Mouse (Mus musculus): ENCODE results near the gene Ttll4.
A peak's percentile ranks its signal among the peaks of the same experiment; 100 is the strongest.

Gene Ttll4

DNA sequence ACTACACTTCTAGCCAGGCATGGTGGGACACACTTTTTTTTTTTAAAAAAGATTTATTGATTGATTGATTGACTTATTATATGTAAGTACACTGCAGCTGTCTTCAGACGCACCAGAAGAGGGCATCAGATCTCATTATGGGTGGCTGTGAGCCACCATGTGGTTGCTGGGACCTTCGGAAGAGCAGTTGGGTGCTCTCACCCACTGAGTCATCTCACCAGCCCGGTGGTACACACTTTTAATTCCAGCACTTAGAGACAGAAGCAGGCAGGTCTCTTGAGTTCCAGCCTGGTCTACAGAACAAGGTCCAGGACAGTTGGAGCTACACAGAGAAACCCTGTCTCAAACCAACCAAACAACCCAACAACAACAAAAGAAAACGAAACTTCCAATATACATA is 50.5 kb downstream of the Ttll4 start:
- no peak for DNase-seq (ENCODE audit: low spot score in 2 of 2)

DNA sequence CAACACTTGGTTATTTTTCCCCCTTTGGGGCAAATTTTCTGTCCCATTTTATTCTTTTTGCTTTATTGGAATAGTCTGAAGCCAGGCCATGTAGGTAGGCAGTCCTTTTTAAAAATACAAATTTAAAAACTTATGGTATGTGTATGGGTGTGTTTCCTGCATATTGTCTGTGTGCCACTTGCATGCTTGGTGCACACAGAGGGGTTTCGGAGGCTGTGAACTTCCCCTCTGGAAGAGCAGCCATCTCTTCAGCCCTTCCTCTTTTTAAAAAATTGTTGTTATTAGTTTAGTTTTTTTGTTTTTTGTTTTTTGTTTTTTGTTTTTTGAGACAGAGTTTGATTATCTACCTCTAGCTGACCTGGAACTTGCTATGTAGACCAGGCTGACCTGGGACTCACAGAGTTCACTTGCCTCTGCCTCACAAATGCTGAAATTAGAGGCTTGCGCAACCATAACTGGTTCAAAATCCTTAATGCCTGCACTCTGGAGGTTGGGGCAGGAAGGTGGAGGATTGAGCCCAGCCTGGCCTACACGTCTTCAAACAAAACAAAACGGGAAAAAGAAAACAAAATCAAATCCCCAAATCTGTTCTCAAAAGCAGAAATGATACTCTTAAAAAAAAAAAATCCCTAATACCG is 51.0 kb downstream of the Ttll4 start:
- no peak for DNase-seq (ENCODE audit: low spot score in 2 of 2)

GRCm38 (mm10) chr1:74713099-74713858 is 51.7 kb downstream of the Ttll4 start, which contains the start of gene Cyp27a1:
Gene Cyp27a1, plus strand, starts transcription at chr1:74713574.
- peak; percentile 64 to 69 for DNase-seq (ENCODE audit: low spot score in 2 of 2)

GRCm38 (mm10) chr1:74713859-74714730 is 52.5 kb downstream of the Ttll4 start:
- no peak for DNase-seq (ENCODE audit: low spot score in 2 of 2)

DNA sequence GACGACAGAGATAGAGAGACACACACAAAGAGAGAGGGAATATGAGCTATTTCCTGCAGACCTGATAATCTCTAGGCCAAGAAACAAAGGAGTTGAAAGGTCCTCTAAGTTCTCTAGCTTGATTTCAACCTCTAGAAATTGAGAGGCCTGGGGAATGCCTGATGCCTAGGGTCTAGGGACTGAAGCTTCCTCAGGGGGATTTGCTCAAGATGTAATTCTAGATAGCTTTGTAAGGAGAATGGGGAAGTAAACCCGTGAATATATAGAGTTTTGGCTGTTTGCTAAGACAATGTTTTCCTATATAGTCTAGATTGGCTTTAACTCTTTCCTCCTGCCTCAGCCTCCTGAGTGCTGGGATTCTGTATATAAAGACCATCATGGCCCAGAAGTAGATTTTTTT is 53.4 kb downstream of the Ttll4 start:
- no peak for DNase-seq (ENCODE audit: low spot score in 2 of 2)

DNA sequence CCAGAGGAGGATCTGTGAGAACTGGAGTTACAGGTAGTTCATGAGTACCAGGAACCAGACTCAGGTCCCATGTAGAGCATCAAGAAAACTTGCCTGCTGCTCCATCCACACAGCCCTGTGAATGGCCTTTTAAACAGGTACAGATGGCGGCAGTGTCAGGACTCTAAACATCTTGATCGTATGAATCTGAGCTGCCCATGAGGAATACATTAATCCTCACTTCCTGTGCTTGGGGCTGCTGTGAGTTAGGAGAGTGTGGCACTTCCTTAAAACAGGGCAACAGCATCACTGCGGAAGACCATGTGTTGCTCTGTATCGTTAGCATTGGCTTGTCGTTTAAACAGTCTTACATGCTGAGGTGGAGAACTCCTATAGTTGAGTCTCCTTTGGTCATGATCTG is 53.9 kb downstream of the Ttll4 start:
- no peak for DNase-seq (ENCODE audit: low spot score in 2 of 2)

DNA sequence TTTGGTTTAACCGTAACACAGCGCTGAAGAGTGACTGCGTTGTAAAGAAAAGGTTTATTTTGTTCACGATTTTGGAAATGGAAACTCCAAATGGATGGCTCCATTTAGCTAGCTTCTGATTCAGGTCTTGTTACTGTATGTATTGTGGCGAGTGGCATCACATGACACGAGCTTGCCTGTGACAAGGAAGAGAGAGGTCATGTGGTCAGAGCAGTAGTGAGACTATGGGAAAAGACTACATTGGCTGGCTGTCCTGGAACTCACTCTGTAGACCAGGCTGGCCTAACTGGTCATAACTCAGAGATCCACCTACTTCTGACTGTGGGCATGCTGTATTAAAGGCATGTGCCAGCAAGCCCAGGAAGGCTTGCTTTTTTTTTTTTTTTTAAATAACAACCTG is 54.3 kb downstream of the Ttll4 start:
- no peak for DNase-seq (ENCODE audit: low spot score in 2 of 2)

DNA sequence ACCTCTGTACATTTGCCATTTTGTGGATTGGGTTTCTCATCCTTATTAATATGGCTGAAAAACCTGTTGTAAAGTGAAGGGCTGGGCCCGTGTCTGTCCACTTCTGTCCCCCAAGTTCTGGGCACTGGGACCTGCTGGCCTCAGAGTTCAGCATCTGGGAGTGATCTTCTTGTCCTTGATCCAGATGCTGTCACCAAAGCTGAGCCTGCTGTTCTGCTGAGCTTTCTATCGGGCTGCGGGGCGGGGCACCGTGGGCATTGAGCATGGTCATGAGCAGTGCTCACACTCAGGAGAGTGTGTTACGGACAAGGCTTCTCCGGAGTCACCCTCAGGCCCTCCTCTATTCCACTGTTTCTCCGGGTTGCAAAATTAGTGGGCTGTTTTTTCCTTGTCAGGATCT is 56.6 kb downstream of the Ttll4 start:
- DNase-seq (ENCODE audit: low spot score in 2 of 2): no peak

DNA sequence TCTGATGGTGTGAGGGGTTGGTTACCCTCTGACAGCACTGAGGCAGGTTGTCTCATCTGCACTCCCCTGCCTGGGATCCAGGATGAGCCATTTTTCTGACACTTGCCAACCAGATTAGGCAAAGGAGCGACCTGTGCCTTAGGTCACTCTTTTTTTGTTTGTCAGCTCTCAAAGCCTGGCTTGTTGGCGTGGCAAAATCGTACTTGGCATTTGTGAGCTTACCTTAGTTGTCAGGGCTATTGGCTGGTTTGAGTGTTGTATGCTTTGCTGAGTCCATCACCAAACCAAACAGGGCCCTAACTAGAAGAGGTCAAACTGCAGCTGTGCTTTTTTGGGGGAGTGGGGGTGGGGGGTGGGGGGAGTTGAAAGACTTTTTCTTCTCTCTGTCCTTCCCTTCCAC is 57.7 kb downstream of the Ttll4 start:
- DNase-seq (ENCODE audit: low spot score in 2 of 2): no peak

DNA sequence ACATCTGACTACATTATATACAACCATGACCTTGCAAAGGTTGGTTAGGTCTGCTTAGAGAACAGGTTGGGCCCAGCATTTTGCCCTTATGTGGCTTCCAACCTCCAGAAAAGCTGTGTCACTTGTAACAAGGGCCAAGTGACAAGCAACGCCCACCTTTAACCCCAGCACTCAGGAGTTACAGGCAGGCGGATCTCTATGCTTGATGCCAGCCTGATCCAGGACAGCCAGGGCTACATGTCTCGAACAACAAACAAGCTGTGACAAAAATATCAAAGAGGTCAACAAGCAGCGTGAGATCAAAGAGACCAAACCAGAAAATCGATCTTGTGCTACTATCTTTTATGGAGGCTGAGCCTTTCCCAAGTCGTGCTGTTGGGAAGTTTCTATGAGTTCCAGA is 60.1 kb downstream of the Ttll4 start:
- DNase-seq (ENCODE audit: low spot score in 2 of 2): no peak

GRCm38 (mm10) chr1:74723748-74724147 is 62.2 kb downstream of the Ttll4 start:
- no peak for DNase-seq (ENCODE audit: low spot score in 2 of 2)

DNA sequence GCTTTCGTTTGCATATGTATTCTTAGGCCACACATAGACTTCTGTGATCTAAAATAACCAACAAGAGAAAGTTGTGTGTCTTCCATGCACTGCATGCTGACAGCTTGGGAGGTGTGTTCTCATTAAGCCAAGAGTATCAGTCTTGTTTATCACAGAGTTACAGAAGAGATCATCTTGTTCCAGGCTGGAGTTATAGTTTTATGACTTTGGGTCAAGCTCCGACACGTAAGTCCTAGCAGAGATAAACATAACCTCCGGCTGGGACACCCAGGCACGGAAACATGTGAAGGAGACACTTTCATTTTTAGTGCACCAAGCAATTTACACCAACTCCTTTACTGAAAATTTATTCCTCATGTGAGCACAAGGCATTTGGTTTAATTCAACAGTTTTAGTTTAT is 64.6 kb downstream of the Ttll4 start:
- no peak for DNase-seq (ENCODE audit: low spot score in 2 of 2)

- no peak for DNase-seq (ENCODE audit: low spot score in 2 of 2)
These were observed 65.1 kb downstream of the Ttll4 start for GRCm38 (mm10) chr1:74726674-74727073.

DNA sequence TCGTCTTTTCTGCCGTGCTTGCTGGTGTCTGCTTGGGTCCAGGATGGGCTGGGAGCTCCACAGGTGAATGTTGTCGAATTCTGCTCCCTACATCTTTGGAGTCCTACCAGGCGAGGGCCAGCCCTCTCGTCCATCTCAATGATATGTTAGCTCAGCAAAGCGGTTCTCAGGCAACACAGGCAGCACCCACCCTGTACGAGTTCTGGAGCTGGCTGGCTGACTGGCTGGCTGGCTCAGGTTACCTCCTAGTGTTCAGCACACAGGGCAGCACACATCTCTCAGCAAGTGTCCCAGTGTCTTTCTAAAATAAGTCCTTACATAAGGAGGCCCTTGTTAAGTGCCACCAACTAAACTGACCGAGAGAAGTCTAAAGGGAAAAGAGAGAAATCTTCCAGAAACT is 66.9 kb downstream of the Ttll4 start:
- DNase-seq (ENCODE audit: low spot score in 2 of 2): no peak

GRCm38 (mm10) chr1:74736977-74737376 is 75.4 kb downstream of the Ttll4 start:
- DNase-seq (ENCODE audit: low spot score in 2 of 2): no peak

GRCm38 (mm10) chr1:74737500-74737899 is 76.0 kb downstream of the Ttll4 start:
- no peak for DNase-seq (ENCODE audit: low spot score in 2 of 2)

- no peak for DNase-seq (ENCODE audit: low spot score in 2 of 2)
These were observed 79.3 kb downstream of the Ttll4 start for GRCm38 (mm10) chr1:74740846-74741245.

DNA sequence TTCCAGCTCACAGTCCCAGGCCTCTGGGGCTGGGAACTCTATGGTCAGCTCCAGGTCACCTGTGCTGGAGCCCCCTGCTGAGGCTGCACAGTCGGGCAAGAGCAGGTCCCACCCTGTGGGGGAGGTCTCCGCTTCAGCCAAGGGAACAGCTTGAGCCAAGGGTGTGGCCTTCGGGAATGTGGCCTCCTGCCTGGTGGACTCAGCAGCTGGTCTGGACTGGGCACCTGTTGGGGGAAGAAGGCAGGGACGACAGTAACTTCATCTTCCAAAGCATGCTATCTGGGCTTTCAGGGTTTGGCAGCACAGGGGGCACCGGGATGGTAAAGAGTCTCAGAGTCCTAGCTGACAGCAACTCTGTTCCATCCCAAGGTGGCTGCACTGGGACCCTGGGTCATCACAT is 85.8 kb downstream of the Ttll4 start:
- no peak for DNase-seq (ENCODE audit: low spot score in 2 of 2)

GRCm38 (mm10) chr1:74748643-74749271 is 87.2 kb downstream of the Ttll4 start, which contains the start of gene Prkag3:
Gene Prkag3, minus strand, starts transcription at chr1:74749221.
- DNase-seq (ENCODE audit: low spot score in 2 of 2): peak; percentile 39 to 69

DNA sequence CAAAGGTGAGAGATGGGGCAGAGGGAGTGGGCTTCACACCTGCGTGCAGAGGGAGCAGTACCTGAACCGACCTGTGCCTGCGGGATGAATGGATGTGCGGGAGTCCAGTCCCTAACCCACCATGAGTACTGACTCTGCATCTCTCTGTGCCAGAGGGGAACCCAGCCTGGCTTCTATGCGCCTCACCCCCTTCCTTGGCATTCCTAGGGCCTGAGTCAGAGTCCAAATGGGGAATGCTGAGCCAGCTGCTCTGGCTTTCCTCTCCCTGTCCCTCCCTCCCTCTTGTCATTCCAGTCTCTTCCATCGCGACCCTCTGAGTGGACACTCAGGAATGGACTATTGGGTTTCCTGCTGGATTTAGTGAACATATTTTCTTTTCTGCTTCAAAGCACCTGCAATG is 87.8 kb downstream of the Ttll4 start:
- peak in 1 of 2 experiments; percentile 59 for DNase-seq (ENCODE audit: low spot score in 2 of 2)

DNA sequence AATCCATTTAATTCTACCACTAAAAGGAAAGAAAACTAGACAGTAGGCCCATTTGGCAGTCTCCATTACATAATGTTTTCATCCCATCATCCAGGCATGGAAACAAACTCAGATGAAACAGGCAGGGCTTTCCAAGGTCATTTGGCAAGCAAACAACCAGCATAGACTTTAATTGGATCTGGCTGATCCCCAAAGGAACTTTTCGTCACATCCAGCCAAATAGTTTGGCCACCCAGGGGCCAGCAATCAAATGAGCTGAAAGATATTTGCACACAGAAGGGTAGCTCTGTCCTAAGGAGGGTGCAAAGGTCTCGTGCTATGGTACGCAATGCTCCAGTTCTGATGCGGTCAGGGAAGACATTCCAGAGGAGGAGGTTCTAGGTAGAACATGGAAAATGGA is 89.1 kb downstream of the Ttll4 start:
- peak in 1 of 2 experiments; percentile 50 for DNase-seq (ENCODE audit: low spot score in 2 of 2)

- DNase-seq (ENCODE audit: low spot score in 2 of 2): no peak
These were observed 90.6 kb downstream of the Ttll4 start for GRCm38 (mm10) chr1:74752150-74752549.
